Comparison of ENCODE assay signal across 20 mouse cellular contexts in genomic region chr6:126371489-126371888, GRCm38 (mm10).
"Had no signal": no experiment of that assay in that cellular context is flagged by ENCODE, and none has a peak within 500 bp of the region (broad histone marks: within the 10 kb centered on the region; RNA-seq: fewer than 3 reads in every experiment).

No protein-coding gene starts in this region.

- H3K4me3 ChIP-seq: heart, embryonic 10.5 days; heart, embryonic 12.5 days; heart, embryonic 13.5 days; heart, embryonic 15.5 days; hindbrain, embryonic 10.5 days; hindbrain, embryonic 12.5 days; hindbrain, embryonic 13.5 days; hindbrain, embryonic 15.5 days; intestine, embryonic 15.5 days; kidney, embryonic 15.5 days; layer of hippocampus, adult 2 months; left cerebral cortex, adult 2 months had no signal

- H3K4me2 ChIP-seq: heart, embryonic 11.5 days; heart, embryonic 12.5 days; heart, embryonic 13.5 days; heart, embryonic 15.5 days; hindbrain, embryonic 12.5 days; hindbrain, embryonic 13.5 days; hindbrain, embryonic 14.5 days; hindbrain, embryonic 15.5 days; intestine, embryonic 15.5 days; kidney, embryonic 15.5 days had no signal

- H3K27ac ChIP-seq: heart, embryonic 10.5 days; heart, embryonic 13.5 days; heart, embryonic 15.5 days; hindbrain, embryonic 10.5 days; hindbrain, embryonic 12.5 days; hindbrain, embryonic 13.5 days; hindbrain, embryonic 14.5 days; hindbrain, embryonic 15.5 days; hindbrain, postnatal 0 days; intestine, embryonic 15.5 days; kidney, embryonic 15.5 days; kidney, postnatal 0 days; layer of hippocampus, adult 2 months; left cerebral cortex, adult 2 months had no signal

- H3K36me3 ChIP-seq: heart, embryonic 10.5 days; heart, embryonic 12.5 days; heart, embryonic 13.5 days; heart, embryonic 15.5 days; hindbrain, embryonic 10.5 days; hindbrain, embryonic 12.5 days; hindbrain, embryonic 13.5 days; hindbrain, embryonic 15.5 days; intestine, embryonic 15.5 days; kidney, embryonic 15.5 days had no signal

- H3K9me3 ChIP-seq: heart, embryonic 10.5 days; heart, embryonic 12.5 days; heart, embryonic 13.5 days; heart, embryonic 15.5 days; hindbrain, embryonic 10.5 days; hindbrain, embryonic 12.5 days; hindbrain, embryonic 13.5 days; hindbrain, embryonic 15.5 days; intestine, embryonic 15.5 days; kidney, embryonic 15.5 days had no signal

- H3K4me1 ChIP-seq: heart, embryonic 15.5 days; hindbrain, embryonic 10.5 days; hindbrain, embryonic 15.5 days; intestine, embryonic 15.5 days had no signal

- DNase-seq: layer of hippocampus, postnatal 36 days had no signal

- ATAC-seq: inflammation-experienced regulatory T-cells, adult 6 months; intestine, embryonic 15.5 days; intestine, embryonic 16.5 days; intestine, postnatal 0 days had no signal

- H3K27me3 ChIP-seq: hindbrain, embryonic 12.5 days; hindbrain, embryonic 13.5 days; hindbrain, embryonic 15.5 days; intestine, embryonic 15.5 days had no signal

- H3K9ac ChIP-seq: heart, embryonic 12.5 days; heart, embryonic 13.5 days; heart, embryonic 15.5 days; hindbrain, embryonic 12.5 days; hindbrain, embryonic 13.5 days; hindbrain, embryonic 14.5 days; hindbrain, embryonic 15.5 days; intestine, embryonic 15.5 days; kidney, embryonic 15.5 days had no signal
